Comparison of ENCODE assay signal across 18 mouse cellular contexts in genomic region chr1:130516641-130517040, GRCm38 (mm10). TPM values are rescaled to one million over a fixed set of nuclear protein-coding genes. Genes with fewer than 3 reads are reported as not detected.
DNase-seq lines count a peak whose midpoint lies in the region; TF ChIP-seq lines count a peak whose summit lies in the region.
"Had no signal": no experiment of that assay in that cellular context is flagged by ENCODE, and none has a peak within 500 bp of the region (broad histone marks: within the 10 kb centered on the region; RNA-seq: fewer than 3 reads in every experiment).

No protein-coding gene starts in this region.

- H3K4me3 ChIP-seq in gastrocnemius, adult 2 months: no peak overlapping the region
- H3K4me3 ChIP-seq: embryonic facial prominence, embryonic 10.5 days; embryonic facial prominence, embryonic 12.5 days; forebrain, embryonic 13.5 days; forebrain, embryonic 15.5 days had no signal

- H3K27ac ChIP-seq in gastrocnemius, adult 2 months: peak overlapping the region; percentile 88
- H3K27ac ChIP-seq: embryonic facial prominence, embryonic 10.5 days; embryonic facial prominence, embryonic 12.5 days; forebrain, embryonic 13.5 days; forebrain, embryonic 15.5 days had no signal

- no peak for TF ChIP-seq CTCF in gastrocnemius, adult 2 months (IDR thresholded peaks at IDR 0.05)

- intact Hi-C loops in gastrocnemius, adult 2 months (cut with DNase I): no loop called here
- intact Hi-C loops in gastrocnemius, postnatal 36 days (cut with DNase I): no loop called here

- peak; percentile 59 for DNase-seq in gastrocnemius, adult 2 months
- DNase-seq in gastrocnemius, postnatal 36 days: no peak
- peak; percentile 38 for DNase-seq in gastrocnemius, postnatal 25 days
- DNase-seq in gastrocnemius, postnatal 4 days (ENCODE audit: low spot score in 2 of 2): no peak
- peak; percentile 79 for DNase-seq in skeletal muscle tissue, adult 2 months (ENCODE audit: low read depth, low spot score)
- DNase-seq in adrenal gland, postnatal 25 days: no peak
- DNase-seq: adrenal gland, adult 2 months; adrenal gland, postnatal 10 days; adrenal gland, postnatal 36 days; cerebellum, adult 11-12 months; cerebellum, adult 2 months; cerebellum, adult 9-10 months; cerebellum, postnatal 10 days; cerebellum, postnatal 25 days had no signal

RNA-seq across cellular contexts. Expression of gene Cd55, which starts 54.1 kb away (rescaled TPM):
- total RNA-seq in gastrocnemius, adult 2 months (2021): 10 to 100 TPM; 47.7 to 77.9 TPM
- total RNA-seq in gastrocnemius, postnatal 36 days (2021): 10 to 100 TPM; 42.9 to 59.3 TPM
- total RNA-seq in gastrocnemius, postnatal 25 days (2021): 10 to 100 TPM; 30.0 to 32.5 TPM
- 10 to 100 TPM; 37.8 to 41.9 TPM for total RNA-seq in gastrocnemius, postnatal 4 days (2021)
- total RNA-seq in adrenal gland, postnatal 25 days (2021): 14.9 and 15.2 TPM in 2 replicates

Comparison
In these comparisons a context has a peak if more than half of its experiments do, and no peak if none do; other contexts are left out.
1. DNase-seq: peak in gastrocnemius, adult 2 months (single experiment), gastrocnemius, postnatal 25 days (single experiment) and skeletal muscle tissue, adult 2 months (single experiment); none in gastrocnemius, postnatal 36 days (0 of 2), gastrocnemius, postnatal 4 days (0 of 2) and adrenal gland, postnatal 25 days (single experiment).